Mouse (Mus musculus): ENCODE data around the gene Nup62.

- TF ChIP-seq CTCF (IDR thresholded peaks at IDR 0.05; ENCODE audit: low read depth) (no peak), EP300 (IDR thresholded peaks at IDR 0.05; ENCODE audit: low read depth) (no peak)
These were observed 5.5 kb upstream of the Nup62 start for GRCm38 (mm10) chr7:44810365-44810764.

All from liver, embryonic 14.5 days (tissue).